Mouse (Mus musculus) megakaryocyte, embryonic 14.5 days (primary cell): ENCODE data around the gene Atp13a2. TPM values are rescaled to one million over a fixed set of nuclear protein-coding genes. Genes with fewer than 3 reads are reported as not detected.

Source experiments
- H3K27me3 ChIP-seq: replicated peaks from 2 replicates; pipeline ENCODE3; 2012; ENCODE audit warnings: inconsistent platforms
- H3K36me3 ChIP-seq: replicated peaks from 2 replicates; pipeline ENCODE3; 2012; ENCODE audit warnings: low read length, inconsistent platforms, mixed read lengths
- H3K4me1 ChIP-seq: 2 replicates; pipeline ENCODE4 v1.6.1; 2012; ENCODE audit warnings: inconsistent platforms
- H3K4me3 ChIP-seq: replicated peaks from 2 replicates; pipeline ENCODE3; 2012; ENCODE audit warnings: moderate library complexity, mild to moderate bottlenecking, inconsistent platforms
- H3K9me3 ChIP-seq: 2 replicates; pipeline ENCODE4 v1.6.1; 2012; ENCODE audit warnings: inconsistent platforms
- FLI1 ChIP-seq: IDR thresholded peaks from 2 replicates; pipeline ENCODE4 v1.6.1; 2012; ENCODE audit warnings: low read length, inconsistent platforms, mixed read lengths
- GATA1 ChIP-seq: IDR thresholded peaks from 3 replicates; pipeline ENCODE4 v1.6.1; 2012; ENCODE audit warnings: mixed read lengths, low read length, inconsistent platforms, borderline replicate concordance
- polyA plus RNA-seq: library from polyadenylated mRNA; stranded (reverse); fragments of >175 nt; gene quantifications from 2 replicates; pipeline ENCODE4 v1.2.3, GENCODE M21; 2012; ENCODE audit warnings: low replicate concordance; ENCODE audit not compliant: insufficient read depth

Gene Atp13a2
- polyA plus RNA-seq, 1 experiment, result 373 TPM

DNA sequence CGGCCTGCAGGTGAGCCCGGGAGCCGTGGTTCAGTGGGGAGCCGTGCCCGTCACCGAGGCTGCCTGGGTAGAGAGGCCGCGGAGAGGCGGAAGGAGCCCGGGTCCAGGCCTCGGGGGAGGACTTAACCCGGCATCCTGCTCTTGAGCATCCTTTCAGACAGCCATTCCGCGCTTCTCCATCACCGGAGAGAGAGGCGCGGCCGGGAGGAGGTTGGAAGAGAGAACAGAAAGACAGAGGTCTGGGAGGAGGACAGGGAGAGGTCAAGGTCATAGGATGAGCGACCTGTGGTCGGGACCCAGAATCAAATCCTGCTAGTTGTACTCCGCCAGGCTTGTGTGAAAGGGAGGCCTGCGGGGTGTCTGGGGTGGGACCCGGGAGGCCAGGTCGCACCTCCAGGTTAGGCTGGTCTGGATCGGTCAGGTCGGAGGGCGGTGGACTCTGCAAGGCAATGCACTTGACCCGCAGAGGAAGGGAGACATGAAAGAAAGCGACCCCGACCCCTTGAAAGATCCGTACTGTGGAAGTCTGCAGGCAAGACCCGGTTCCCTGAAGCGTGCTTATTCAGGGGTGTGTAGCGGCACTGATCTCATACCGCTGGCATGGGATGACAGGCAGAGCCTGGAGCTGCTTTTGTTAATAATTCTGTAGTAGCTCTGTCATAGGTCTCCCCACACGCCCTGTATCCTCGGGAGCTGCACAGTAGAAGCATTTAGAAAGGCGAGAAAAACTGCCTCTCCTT lies 25.0 kb upstream of the Atp13a2 start:
- no peaks in the 10 kb centered on the region for H3K9me3 ChIP-seq

DNA sequence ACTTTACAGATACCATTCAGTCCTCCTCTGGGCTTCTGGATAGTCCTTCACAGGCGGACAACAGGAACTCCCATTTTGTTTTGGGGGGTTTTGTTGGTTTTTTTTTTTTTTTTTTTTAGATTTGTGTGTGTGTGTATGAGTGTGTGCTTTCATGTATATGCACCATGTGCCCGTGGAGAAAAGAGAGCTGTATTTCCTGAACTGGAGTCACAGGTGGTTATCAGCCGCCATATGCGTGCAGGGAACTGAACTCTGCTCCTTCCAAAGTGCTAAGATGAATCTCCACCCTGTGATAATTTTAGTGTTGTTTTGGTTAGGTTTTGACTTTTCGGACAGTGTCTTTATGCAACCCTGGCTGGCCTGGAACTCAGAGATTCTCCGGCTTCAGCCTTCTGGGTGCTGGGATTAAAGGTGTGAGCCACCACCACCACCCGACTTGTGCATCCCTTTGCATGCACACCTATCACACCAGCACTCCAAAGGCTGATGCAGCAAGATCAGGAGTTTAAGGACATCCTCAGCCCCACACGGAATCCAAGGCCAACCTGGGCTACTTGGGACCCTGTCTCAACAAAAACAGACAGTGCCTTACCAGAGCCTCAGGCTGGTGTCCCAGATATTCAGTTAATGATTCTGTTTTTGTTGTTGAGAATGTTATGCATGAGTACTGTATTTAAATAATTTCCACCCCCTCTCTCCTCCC lies 24.3 kb upstream of the Atp13a2 start:
- Histone ChIP-seq H3K27me3 (no peaks in the 10 kb centered on the region), H3K36me3 (peaks cover 29% of the 10 kb centered on the region), H3K4me1 (peaks cover 69% of the 10 kb centered on the region), H3K9me3 (no peaks in the 10 kb centered on the region), H3K4me3 (peak overlapping the region; percentile 95)
- no peak for TF ChIP-seq GATA1
- TF ChIP-seq FLI1, result no peak

More for the DNA sequence above, 25.0 kb upstream of the Atp13a2 start:
- H3K36me3 ChIP-seq, result peaks cover 22% of the 10 kb centered on the region
- H3K4me1 ChIP-seq, result peaks cover 74% of the 10 kb centered on the region
- no peak for TF ChIP-seq GATA1
- no peak for TF ChIP-seq FLI1
- no peaks in the 10 kb centered on the region for H3K27me3 ChIP-seq
- peak overlapping the region; percentile 95 for H3K4me3 ChIP-seq

DNA sequence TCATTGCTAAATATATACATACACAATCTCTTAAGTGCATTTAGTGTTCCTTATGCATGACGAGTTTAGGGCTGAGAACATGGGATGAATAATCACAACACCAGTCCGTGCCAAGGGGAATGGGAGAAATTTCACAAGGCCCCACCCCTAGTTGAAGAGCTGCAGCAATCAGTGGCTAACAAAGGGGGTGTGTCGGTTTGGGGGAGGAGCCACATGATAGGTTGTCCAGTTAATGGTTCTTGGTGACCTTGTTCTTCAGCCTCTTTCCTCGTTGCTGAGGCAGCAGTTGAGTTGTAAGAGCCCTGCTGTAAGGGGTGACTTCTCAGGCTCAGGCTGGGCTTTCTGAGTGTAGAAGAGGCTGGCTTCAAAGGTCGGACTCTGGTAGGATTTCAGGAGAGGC lies 23.7 kb upstream of the Atp13a2 start:
- Histone ChIP-seq H3K27me3 (no peaks in the 10 kb centered on the region), H3K4me1 (peaks cover 69% of the 10 kb centered on the region), H3K4me3 (no peak overlapping the region), H3K9me3 (no peaks in the 10 kb centered on the region), H3K36me3 (peaks cover 34% of the 10 kb centered on the region)
- TF ChIP-seq GATA1 (no peak), FLI1 (no peak)

DNA sequence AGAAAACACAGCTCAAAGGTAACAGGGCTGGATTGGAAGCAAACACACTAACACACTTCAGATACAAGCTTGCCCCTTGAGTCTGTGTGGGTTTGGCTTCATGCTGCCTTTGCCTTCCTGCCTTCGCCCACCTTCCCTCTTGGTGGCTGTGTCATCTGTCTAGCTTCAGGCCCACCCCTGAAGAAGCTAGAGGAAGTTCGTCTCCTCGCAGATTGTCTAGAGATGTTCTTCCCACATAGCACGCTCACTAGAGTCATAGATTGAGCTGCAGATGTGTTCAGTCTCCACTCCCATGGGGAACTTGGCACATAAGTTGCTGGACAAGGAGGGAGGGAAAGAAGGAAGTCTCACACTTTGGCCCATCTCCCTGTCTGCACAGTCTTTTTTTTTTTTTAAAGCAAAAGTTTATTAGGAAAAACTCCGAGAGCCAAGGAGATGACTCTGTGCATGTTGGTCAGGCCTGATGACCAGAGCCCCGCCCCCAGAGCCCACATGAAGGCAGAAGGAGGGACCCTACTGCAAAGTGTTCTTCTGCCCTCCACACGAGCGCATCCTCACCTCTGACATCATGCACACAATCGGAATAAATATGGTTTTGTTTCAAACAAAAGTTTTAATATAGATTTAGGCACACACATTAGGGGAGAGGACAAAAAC lies 22.6 kb upstream of the Atp13a2 start:
- TF ChIP-seq FLI1, result no peak
- TF ChIP-seq GATA1, result no peak
- Histone ChIP-seq H3K27me3 (no peaks in the 10 kb centered on the region), H3K4me1 (peaks cover 70% of the 10 kb centered on the region), H3K4me3 (peak overlapping the region; percentile 71), H3K36me3 (peaks cover 42% of the 10 kb centered on the region), H3K9me3 (no peaks in the 10 kb centered on the region)

- no peaks in the 10 kb centered on the region for H3K9me3 ChIP-seq
- H3K4me1 ChIP-seq, result peaks cover 74% of the 10 kb centered on the region
- peaks cover 47% of the 10 kb centered on the region for H3K36me3 ChIP-seq
- TF ChIP-seq FLI1 (no peak), GATA1 (no peak)
- H3K27me3 ChIP-seq, result no peaks in the 10 kb centered on the region
- peak overlapping the region; percentile 70 for H3K4me3 ChIP-seq
These were observed 22.1 kb upstream of the Atp13a2 start for GRCm38 (mm10) chr4:140964620-140965019.

DNA sequence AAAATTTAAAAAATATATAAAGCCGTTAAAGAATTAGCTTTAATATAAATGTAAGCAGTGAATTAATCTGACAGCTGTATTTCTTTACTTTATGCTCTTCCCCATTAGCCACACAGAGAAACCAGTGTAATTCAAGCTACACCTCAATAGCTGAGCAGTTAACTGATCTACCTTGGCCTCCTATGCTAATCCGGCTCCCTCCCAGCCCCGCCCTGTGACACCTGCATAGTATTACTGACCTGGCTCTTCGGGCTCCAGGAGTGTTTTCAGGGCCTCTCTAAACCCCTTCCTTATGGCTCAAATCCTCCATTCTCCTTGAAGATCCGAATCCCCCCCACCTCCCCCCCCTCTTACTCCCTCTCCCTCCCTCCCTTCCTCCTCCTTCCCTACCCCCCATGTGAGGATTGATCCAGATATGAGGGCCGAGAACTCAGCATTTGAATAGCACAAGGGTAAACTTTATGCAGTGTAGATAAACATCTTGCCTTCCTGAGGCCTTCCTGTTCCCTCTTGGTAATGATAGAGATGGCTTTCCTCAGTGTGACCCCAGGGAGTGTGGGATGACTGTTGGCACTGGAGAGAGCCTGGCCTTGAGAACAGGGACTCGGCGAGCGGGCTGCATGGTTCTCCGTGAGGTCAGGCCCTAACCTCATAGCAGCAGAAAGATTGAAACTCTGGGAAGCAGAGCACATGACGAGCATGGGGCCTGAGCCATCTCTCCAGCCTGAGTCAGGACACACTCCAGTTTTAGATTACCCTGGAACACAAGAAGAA lies 19.1 kb upstream of the Atp13a2 start:
- no peaks in the 10 kb centered on the region for H3K27me3 ChIP-seq
- peaks cover 73% of the 10 kb centered on the region for H3K4me1 ChIP-seq
- H3K4me3 ChIP-seq, result no peak overlapping the region
- TF ChIP-seq FLI1, result no peak
- TF ChIP-seq GATA1, result no peak
- H3K9me3 ChIP-seq, result no peaks in the 10 kb centered on the region
- H3K36me3 ChIP-seq, result peaks cover 75% of the 10 kb centered on the region

DNA sequence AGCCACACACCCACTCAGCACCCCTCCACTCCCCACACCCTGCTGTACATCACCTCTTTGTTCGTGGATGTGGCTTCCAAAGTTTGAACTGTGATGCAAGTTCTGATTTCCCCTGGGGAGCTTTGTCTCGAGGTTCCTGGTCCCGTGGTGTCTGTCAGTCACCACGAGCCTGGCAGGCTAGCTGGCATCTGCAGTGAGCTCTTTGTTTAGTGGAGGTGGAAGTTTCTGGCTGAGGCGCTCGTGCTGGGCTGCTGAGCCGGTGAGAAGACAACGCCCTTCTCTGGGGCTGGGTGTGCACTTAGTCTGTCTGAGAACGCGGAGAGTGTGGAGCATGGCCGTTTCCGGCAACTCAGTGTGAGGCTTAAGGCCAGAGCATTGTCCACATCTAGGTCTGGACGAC lies 15.0 kb upstream of the Atp13a2 start:
- Histone ChIP-seq H3K27me3 (no peaks in the 10 kb centered on the region), H3K36me3 (peaks cover 93% of the 10 kb centered on the region), H3K9me3 (no peaks in the 10 kb centered on the region), H3K4me3 (peak overlapping the region; percentile 42), H3K4me1 (peaks cover 49% of the 10 kb centered on the region)
- TF ChIP-seq GATA1, result no peak
- no peak for TF ChIP-seq FLI1

GRCm38 (mm10) chr4:140974408-140974807 lies 12.3 kb upstream of the Atp13a2 start:
- Histone ChIP-seq H3K4me1 (peaks cover 57% of the 10 kb centered on the region), H3K4me3 (no peak overlapping the region), H3K9me3 (no peaks in the 10 kb centered on the region), H3K27me3 (no peaks in the 10 kb centered on the region), H3K36me3 (peaks cover 97% of the 10 kb centered on the region)
- TF ChIP-seq FLI1, result no peak
- no peak for TF ChIP-seq GATA1

DNA sequence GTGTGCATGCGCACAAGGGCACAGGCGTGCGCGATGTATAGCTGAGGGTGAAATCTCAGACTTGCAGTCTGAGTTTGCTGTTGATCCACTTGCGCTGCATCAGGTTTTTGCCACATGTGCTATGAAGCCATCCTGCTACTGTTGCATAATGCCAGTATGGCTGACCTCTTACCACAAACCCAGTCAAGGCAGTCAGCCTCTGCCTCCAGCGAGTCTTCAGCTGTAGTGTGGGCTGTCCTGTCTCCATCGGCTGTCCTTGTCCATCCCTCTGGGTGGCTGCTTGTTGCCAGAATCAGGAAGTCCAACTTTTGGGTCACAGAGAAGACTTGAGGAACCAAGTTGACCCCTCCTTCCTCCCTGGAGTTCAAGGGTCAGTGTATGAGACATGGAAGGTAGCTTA lies 11.3 kb upstream of the Atp13a2 start:
- TF ChIP-seq FLI1 (no peak), GATA1 (no peak)

GRCm38 (mm10) chr4:140977278-140977677 lies 9.4 kb upstream of the Atp13a2 start:
- Histone ChIP-seq H3K36me3 (peaks cover 95% of the 10 kb centered on the region), H3K9me3 (peaks cover 16% of the 10 kb centered on the region)
- TF ChIP-seq FLI1 (no peak), GATA1 (no peak)

More for the DNA sequence above, 11.3 kb upstream of the Atp13a2 start:
- Histone ChIP-seq H3K9me3 (peaks cover under 1% of the 10 kb centered on the region; the same call in 1 of the 2 replicates), H3K4me3 (no peak overlapping the region), H3K4me1 (peaks cover 51% of the 10 kb centered on the region), H3K27me3 (no peaks in the 10 kb centered on the region), H3K36me3 (peaks cover 99% of the 10 kb centered on the region)

More at GRCm38 (mm10) chr4:140977278-140977677, 9.4 kb upstream of the Atp13a2 start:
- Histone ChIP-seq H3K27me3 (no peaks in the 10 kb centered on the region), H3K4me3 (no peak overlapping the region), H3K4me1 (peaks cover 43% of the 10 kb centered on the region)
